Mouse (Mus musculus): ENCODE data around the gene Krtap1-5.

Krtap1-5 gene

DNA sequence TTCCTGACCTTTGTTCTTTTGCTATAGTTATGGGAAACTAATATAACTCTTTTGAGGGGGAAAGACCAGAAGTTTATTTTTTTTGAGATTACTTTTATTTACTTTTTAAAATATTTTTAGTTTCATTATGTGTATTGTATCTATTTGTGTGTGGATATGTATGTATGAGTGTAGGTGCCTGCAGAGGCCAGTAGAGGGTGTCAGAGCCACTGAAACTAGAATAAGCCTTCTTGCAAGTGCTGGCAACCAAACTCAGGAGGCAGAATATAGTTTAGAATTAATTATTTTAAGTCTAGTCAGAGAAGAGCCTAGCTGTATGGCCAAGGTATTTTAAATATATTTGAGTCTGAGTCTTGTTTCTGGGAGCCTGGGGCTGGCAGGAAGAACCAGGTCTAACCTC lies 32.9 kb downstream of the Krtap1-5 start:
- no peak for DNase-seq (ENCODE audit: low read depth)

GRCm38 (mm10) chr11:99539721-99540120 lies 41.1 kb downstream of the Krtap1-5 start:
- no peak for DNase-seq (ENCODE audit: low read depth)
